Mouse (Mus musculus) heart, embryonic 12.5 days (tissue): ENCODE data around the gene Map3k4. TPM values are rescaled to one million over a fixed set of nuclear protein-coding genes. Genes with fewer than 3 reads are reported as not detected.
"Not testable (repeated sequence)": the region's sequence is repeated elsewhere in the genome, so short reads cannot be mapped to it uniquely, and the experiment has no call there.

ENCODE experiments used
- ATAC-seq: fragments of 200-750 bp; cut with Nextera tagmentation; 2 replicates; pipeline ENCODE4 v1.8.0; 2017; ENCODE audit warnings: moderate TSS enrichment, moderate library complexity; ENCODE audit not compliant: insufficient number of reproducible peaks, low FRiP score
- H3K27ac ChIP-seq: fragments of 300-500 bp; sonication (generic); 2 replicates; pipeline ENCODE4 v1.5.1; 2016; ENCODE audit warnings: mild to moderate bottlenecking, moderate library complexity; ENCODE audit not compliant: poor library complexity, severe bottlenecking
- H3K27me3 ChIP-seq: fragments of 300-500 bp; sonication (generic); replicated peaks from 2 replicates; pipeline ENCODE4 v1.6.1; 2016; ENCODE audit warnings: mild to moderate bottlenecking, moderate library complexity
- H3K36me3 ChIP-seq: fragments of 300-500 bp; sonication (generic); 2 replicates; pipeline ENCODE4 v1.6.1; 2016; ENCODE audit warnings: mild to moderate bottlenecking, moderate library complexity
- H3K4me1 ChIP-seq: fragments of 300-500 bp; sonication (generic); replicated peaks from 2 replicates; pipeline ENCODE4 v1.6.1; 2016; ENCODE audit warnings: mild to moderate bottlenecking
- H3K4me2 ChIP-seq: fragments of 300-500 bp; sonication (generic); 2 replicates; pipeline ENCODE4 v1.6.1; 2016; ENCODE audit warnings: mild to moderate bottlenecking, moderate library complexity
- H3K4me3 ChIP-seq: fragments of 300-500 bp; sonication (generic); 2 replicates; pipeline ENCODE4 v1.5.1; 2016; ENCODE audit warnings: mild to moderate bottlenecking
- H3K9ac ChIP-seq: fragments of 300-500 bp; sonication (generic); 2 replicates; pipeline ENCODE4 v1.6.1; 2016; ENCODE audit warnings: mild to moderate bottlenecking, moderate library complexity
- H3K9me3 ChIP-seq: fragments of 300-500 bp; sonication (generic); replicated peaks from 2 replicates; pipeline ENCODE4 v1.6.1; 2016; ENCODE audit warnings: mild to moderate bottlenecking, moderate library complexity
- WGBS: fragments of 180-500 bp; shearing (Covaris S2); methylation state at CpG from one replicate; pipeline ENCODE4 v1.1.7; 2016; 5-methylcytosine and 5-hydroxymethylcytosine counted together
- polyA plus RNA-seq: library from polyadenylated mRNA; unstranded; fragments of >200 nt; fragmentation: Nextera tagmentation; extraction: Ambion mirVana; gene quantifications from 2 replicates; pipeline ENCODE4 v1.2.1, GENCODE M21; 2016

The Map3k4 gene
- polyA plus RNA-seq, 1 experiment from 2014 or later, result 42.9 TPM

DNA sequence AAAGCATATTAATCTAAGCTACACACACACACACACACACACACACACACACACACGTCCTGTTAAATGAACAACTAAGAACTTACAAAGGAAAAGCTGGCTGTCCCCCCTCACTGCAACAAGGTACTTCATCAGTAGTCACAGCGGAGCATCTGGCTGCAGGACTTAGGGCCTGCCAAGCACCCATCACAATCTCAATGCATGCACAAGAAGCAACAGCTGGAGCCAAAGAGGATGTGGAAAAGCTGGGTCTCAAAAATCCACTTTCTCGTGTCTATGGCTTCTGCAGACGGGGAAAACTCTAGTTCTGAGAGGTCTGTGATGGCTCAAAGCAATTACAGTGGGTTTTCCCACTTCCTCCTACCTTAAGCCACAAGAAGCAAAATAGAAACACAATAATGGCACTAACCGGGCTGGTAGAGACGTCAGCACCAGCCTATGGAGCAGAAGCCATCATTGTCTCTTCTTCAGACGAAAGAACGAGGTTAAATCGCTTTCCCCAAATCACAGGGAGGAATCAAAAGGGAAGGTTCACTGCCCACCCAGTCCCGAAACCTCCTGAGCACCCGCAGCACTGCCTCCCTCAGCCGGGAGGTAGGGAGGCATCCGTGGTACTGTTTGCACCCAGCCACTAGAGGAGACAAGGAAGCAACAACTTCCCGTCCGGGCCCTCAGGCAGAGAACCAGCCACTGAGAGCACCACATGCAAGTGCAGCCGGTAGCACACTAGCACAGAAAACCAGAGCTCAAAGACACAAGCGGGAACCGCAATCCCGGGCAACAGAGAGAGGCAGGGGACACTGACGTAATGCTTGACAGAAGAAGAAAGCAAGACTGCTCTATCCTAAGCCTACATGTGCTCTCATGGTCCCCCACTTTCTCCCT is 11.1 kb downstream of the Map3k4 start:
- 74% methylated on average over 20 of the region's 20 CpGs for WGBS
- Histone ChIP-seq H3K4me2 (no peak overlapping the region), H3K27ac (no peak overlapping the region), H3K4me3 (no peak overlapping the region), H3K4me1 (peaks cover 34% of the 10 kb centered on the region), H3K9ac (no peak overlapping the region), H3K36me3 (no peaks in the 10 kb centered on the region), H3K9me3 (no peaks in the 10 kb centered on the region), H3K27me3 (no peaks in the 10 kb centered on the region)
- no peak for ATAC-seq

DNA sequence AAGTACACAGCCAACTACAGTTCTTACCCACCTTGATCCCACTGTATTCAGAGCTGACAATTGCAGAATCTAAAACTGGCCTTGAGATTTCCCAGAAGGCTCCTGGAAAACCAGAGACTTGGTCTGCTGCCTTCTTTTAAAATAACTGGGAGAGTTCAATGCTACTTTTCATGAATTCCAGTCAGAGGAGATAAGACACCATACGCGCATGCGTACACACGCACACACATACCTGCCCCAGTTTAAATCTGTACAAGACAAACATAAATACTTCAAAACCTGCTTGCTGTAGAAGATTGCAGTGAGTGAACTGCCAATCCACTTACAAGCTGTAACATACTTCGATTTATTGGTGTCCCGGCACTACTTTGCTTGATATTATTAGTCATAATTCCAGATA is 13.9 kb downstream of the Map3k4 start:
- WGBS, result 65% methylated on average over 6 of the region's 6 CpGs

GRCm38 (mm10) chr17:12300896-12301706 is 17.5 kb downstream of the Map3k4 start:
- Histone ChIP-seq H3K9me3 (no peaks in the 10 kb centered on the region), H3K36me3 (no peaks in the 10 kb centered on the region), H3K27me3 (no peaks in the 10 kb centered on the region), H3K27ac (no peak overlapping the region), H3K4me1 (peaks cover 42% of the 10 kb centered on the region), H3K4me2 (no peak overlapping the region), H3K4me3 (no peak overlapping the region), H3K9ac (no peak overlapping the region)
- WGBS, result 45% methylated on average over 3 of the region's 3 CpGs
- peak; percentile 61; the same call in 1 of the 2 replicates for ATAC-seq

More for the DNA sequence above, 13.9 kb downstream of the Map3k4 start:
- no peaks in the 10 kb centered on the region for H3K9me3 ChIP-seq
- no peak overlapping the region for H3K9ac ChIP-seq
- no peak overlapping the region for H3K4me3 ChIP-seq
- no peak for ATAC-seq
- no peaks in the 10 kb centered on the region for H3K27me3 ChIP-seq
- H3K4me2 ChIP-seq, result no peak overlapping the region
- H3K27ac ChIP-seq, result no peak overlapping the region
- H3K36me3 ChIP-seq, result no peaks in the 10 kb centered on the region
- H3K4me1 ChIP-seq, result peaks cover 36% of the 10 kb centered on the region

DNA sequence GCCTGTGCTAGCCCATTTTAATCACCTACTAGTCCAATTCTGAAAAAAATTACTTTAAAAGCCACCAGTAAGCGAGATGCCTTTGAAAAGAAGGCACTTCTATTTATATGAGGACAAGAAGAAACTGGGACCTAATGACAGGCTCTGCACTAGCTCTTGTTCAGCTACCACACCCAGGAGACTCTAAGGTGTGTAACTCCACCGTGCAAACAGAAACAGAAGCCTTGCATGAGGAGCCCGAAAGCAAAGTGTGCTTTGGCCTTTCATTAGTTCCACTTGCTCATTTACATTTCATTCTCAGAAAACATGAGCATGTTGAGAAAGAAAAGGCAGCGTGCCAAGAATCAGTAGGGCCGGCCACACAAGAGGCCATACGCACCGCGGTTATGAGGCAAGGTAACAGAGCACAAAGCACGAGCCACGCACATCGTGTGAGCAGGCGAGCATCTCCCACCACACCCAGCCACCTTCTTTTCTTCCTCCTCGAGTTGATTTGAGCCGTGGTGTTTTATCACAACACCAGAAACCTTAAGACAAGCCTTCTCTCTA is 18.4 kb downstream of the Map3k4 start:
- no peaks in the 10 kb centered on the region for H3K9me3 ChIP-seq
- H3K27me3 ChIP-seq, result no peaks in the 10 kb centered on the region
- no peak overlapping the region for H3K9ac ChIP-seq
- no peak overlapping the region for H3K27ac ChIP-seq
- H3K4me2 ChIP-seq, result no peak overlapping the region
- no peak overlapping the region for H3K4me3 ChIP-seq
- ATAC-seq, result no peak
- no peaks in the 10 kb centered on the region for H3K36me3 ChIP-seq
- peaks cover 35% of the 10 kb centered on the region for H3K4me1 ChIP-seq
- WGBS, result 86% methylated on average over 14 of the region's 14 CpGs

DNA sequence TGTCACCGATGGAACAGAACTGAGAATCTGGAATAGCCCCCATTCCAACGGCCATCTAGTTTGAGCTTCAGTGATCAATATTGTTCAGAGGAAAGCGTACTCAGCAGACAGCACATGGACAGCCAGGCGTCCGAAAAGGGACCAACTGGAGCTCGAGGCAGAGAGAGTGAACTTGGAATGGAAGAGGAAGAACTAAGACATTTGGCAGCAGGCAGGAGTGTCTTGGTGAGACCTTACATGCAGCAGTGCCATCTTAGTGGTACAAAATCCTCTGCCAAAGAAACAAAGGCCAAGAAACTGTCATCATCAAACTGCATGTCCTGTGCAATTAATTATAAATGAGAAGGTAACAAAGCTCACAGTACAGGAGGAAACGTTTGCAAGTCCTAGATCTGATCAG is 19.2 kb downstream of the Map3k4 start:
- no peak overlapping the region for H3K4me3 ChIP-seq
- H3K4me2 ChIP-seq, result no peak overlapping the region
- H3K9ac ChIP-seq, result no peak overlapping the region
- 85% methylated on average over 7 of the region's 7 CpGs for WGBS
- no peaks in the 10 kb centered on the region for H3K27me3 ChIP-seq
- ATAC-seq, result no peak
- H3K4me1 ChIP-seq, result peaks cover 26% of the 10 kb centered on the region
- no peaks in the 10 kb centered on the region for H3K36me3 ChIP-seq
- no peak overlapping the region for H3K27ac ChIP-seq
- no peaks in the 10 kb centered on the region for H3K9me3 ChIP-seq

GRCm38 (mm10) chr17:12297978-12298377 is 20.6 kb downstream of the Map3k4 start:
- no peak overlapping the region for H3K4me3 ChIP-seq
- no peak for ATAC-seq
- H3K4me2 ChIP-seq, result 0 out of 2 replicates have a peak overlapping the region, but pooled peaks have one; percentile 21
- 60% methylated on average over 4 of the region's 4 CpGs for WGBS
- H3K27ac ChIP-seq, result peak overlapping the region; percentile 79
- H3K9ac ChIP-seq, result 0 out of 2 replicates have a peak overlapping the region, but pooled peaks have one; percentile 2
- no peaks in the 10 kb centered on the region for H3K9me3 ChIP-seq
- no peaks in the 10 kb centered on the region for H3K36me3 ChIP-seq
- peaks cover 37% of the 10 kb centered on the region for H3K4me1 ChIP-seq
- H3K27me3 ChIP-seq, result no peaks in the 10 kb centered on the region

DNA sequence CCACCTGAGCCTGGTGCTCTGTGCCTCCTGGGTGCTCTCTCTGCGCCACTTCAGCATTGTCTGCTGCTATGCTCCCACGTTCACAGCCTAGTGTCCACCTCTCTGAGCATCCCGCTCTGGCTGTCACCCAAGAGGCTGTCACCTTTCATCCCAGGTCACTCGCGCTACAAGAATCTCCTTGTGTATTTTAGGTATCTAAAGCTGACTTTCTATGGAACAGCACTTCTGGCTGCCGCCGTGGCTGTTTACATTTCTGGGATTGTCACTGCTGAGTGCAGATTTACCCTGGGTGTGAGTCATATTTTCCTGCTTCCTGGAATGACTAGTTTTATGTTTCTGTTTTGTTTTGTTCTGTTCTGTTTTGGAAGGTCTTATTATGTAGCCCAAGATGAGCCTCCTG is 21.3 kb downstream of the Map3k4 start:
- H3K9ac ChIP-seq, result 0 out of 2 replicates have a peak overlapping the region, but pooled peaks have one; percentile 20
- peak; percentile 45; the same call in 1 of the 2 replicates for ATAC-seq
- no peaks in the 10 kb centered on the region for H3K27me3 ChIP-seq
- H3K27ac ChIP-seq, result peak overlapping the region; percentile 79
- peak overlapping the region; percentile 21; the same call in 1 of the 2 replicates for H3K4me2 ChIP-seq
- H3K4me3 ChIP-seq, result no peak overlapping the region
- H3K36me3 ChIP-seq, result no peaks in the 10 kb centered on the region
- peaks cover 35% of the 10 kb centered on the region for H3K4me1 ChIP-seq
- H3K9me3 ChIP-seq, result no peaks in the 10 kb centered on the region
- WGBS, result 40% methylated on average over 7 of the region's 7 CpGs

- ATAC-seq, H3K4me3 ChIP-seq, H3K27me3 ChIP-seq, H3K9ac ChIP-seq, H3K36me3 ChIP-seq, H3K27ac ChIP-seq, H3K4me2 ChIP-seq, H3K9me3 ChIP-seq: not testable (repeated sequence)
- peaks cover 33% of the 10 kb centered on the region for H3K4me1 ChIP-seq
- WGBS, result 89% methylated on average over 5 of the region's 5 CpGs
These were observed 22.7 kb downstream of the Map3k4 start for GRCm38 (mm10) chr17:12295926-12296325.

DNA sequence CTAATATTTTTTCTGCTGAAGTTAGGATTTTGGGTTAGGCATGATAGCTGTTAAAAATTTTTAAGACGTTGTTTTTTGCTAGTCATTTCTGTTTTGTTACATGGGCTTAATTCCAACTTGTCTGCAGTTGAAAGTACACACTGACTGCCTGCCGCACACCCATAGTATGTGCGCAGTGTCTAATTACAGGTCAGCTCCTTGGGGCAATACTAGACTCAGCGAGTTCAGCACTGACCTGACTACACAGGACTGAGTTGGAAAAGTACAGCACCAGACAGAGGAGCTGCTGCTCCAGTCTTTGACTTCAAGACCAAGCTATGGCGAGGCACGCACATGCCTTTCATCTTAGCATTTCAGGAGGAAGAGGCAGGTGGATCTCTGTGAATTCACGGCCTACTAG is 24.2 kb downstream of the Map3k4 start:
- no peak overlapping the region for H3K4me3 ChIP-seq
- no peak for ATAC-seq
- no peak overlapping the region for H3K27ac ChIP-seq
- 93% methylated on average over 7 of the region's 7 CpGs for WGBS
- no peak overlapping the region for H3K9ac ChIP-seq
- no peaks in the 10 kb centered on the region for H3K36me3 ChIP-seq
- peaks cover 36% of the 10 kb centered on the region for H3K4me1 ChIP-seq
- H3K9me3 ChIP-seq, result no peaks in the 10 kb centered on the region
- no peak overlapping the region for H3K4me2 ChIP-seq
- H3K27me3 ChIP-seq, result no peaks in the 10 kb centered on the region

- Histone ChIP-seq H3K9ac (no peak overlapping the region), H3K27ac (no peak overlapping the region), H3K4me2 (no peak overlapping the region), H3K36me3 (0 out of 2 replicates have a peak, but pooled peaks cover 6% of the 10 kb centered on the region), H3K4me3 (no peak overlapping the region), H3K27me3 (no peaks in the 10 kb centered on the region), H3K4me1 (peaks cover 36% of the 10 kb centered on the region), H3K9me3 (no peaks in the 10 kb centered on the region)
- WGBS, result 75% methylated on average over 6 of the region's 6 CpGs
- no peak for ATAC-seq
These were observed 25.0 kb downstream of the Map3k4 start for GRCm38 (mm10) chr17:12293571-12293970.

DNA sequence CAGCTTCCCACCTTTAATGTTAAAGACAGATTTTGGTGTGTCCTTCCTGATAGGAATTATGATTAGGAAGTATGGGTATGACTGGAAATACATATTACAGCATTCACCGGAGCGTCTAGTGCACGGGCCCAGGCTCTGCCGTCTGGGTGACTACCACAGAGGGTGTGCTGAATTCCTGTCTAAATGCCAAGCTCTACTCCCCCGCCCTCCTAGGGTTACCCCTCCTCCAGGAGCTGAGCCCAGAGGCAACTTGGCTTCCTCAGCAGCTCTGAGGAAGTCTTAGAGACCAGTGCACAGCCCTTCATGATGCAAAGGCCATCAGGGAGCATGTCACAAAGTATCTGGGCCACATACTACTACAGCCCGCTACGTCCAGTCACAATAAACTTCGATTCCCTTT is 25.7 kb downstream of the Map3k4 start:
- Histone ChIP-seq H3K4me3 (no peak overlapping the region), H3K36me3 (peaks cover 10% of the 10 kb centered on the region; the same call in 1 of the 2 replicates), H3K9me3 (peaks cover 4% of the 10 kb centered on the region; the same call in 1 of the 2 replicates), H3K27me3 (no peaks in the 10 kb centered on the region), H3K9ac (no peak overlapping the region), H3K4me2 (no peak overlapping the region), H3K27ac (no peak overlapping the region), H3K4me1 (peaks cover 33% of the 10 kb centered on the region)
- 77% methylated on average over 8 of the region's 8 CpGs for WGBS
- no peak for ATAC-seq
